Mouse (Mus musculus): ENCODE results near the gene AL607142.1.

Gene AL607142.1

DNA sequence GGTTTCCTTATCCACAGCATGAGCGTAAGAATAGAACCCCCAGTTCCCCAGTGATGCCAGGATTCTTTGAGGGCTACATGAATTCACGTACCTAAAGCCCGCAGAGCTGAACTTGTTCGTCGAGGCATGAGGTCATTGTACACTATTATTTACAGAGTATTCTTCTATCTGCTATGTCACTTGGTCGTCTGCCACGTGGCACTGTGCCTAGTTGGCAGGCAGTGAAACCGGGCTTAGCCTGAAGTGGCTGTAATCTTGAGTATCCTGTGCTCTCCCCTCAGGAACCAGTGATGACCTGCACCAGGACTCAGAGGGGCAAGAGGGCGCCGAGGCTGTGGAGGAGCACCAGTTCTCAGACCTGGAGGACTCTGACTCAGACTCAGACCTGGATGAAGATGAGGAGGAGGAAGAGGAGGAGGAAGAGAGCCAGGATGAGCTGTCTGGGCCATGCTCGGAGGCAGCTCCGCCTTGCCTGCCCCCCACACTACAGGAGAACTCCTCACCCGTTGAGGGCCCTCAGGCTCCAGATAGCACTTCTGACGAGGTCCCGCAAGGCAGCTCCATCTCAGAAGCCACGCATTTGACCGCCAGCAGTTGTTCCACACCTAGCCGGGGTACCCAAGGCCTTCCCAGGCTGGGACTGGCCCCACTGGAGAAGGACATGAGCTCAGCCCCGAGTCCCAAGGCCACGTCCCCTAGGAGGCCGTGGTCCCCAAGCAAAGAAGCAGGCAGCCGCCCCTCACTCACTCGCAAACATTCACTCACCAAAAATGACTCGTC, 66.8 kb downstream of the AL607142.1 start:
- in situ Hi-C loops (cut with MboI; ENCODE audit: low pct_unique_long_range_greater_than_20kb in 1 of 2, low sequenced_read_pairs in 2 of 2, unreplicated experiment in 1 of 2) = no loop called here

DNA sequence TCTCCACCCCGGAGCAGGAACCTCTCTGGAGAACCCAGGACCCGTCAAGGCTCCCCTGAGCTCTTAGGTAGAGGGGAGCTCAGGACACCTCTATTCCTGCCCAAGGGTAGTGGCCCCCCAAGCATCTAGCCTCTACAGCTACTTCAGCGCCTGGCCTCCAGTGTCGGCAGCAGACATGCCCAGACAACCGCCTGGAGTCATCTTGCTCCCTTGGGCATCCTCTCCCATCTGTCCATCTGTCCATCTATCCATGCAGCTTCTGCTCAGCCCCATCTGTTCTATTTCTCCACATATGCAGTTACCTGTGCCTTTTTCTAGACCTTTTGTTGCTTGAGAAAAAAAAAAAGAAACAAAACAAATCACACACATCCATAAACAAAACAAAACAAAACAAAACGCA, 69.4 kb downstream of the AL607142.1 start:
- in situ Hi-C loops (cut with MboI; ENCODE audit: low pct_unique_long_range_greater_than_20kb in 1 of 2, low sequenced_read_pairs in 2 of 2, unreplicated experiment in 1 of 2) = no loop called here

DNA sequence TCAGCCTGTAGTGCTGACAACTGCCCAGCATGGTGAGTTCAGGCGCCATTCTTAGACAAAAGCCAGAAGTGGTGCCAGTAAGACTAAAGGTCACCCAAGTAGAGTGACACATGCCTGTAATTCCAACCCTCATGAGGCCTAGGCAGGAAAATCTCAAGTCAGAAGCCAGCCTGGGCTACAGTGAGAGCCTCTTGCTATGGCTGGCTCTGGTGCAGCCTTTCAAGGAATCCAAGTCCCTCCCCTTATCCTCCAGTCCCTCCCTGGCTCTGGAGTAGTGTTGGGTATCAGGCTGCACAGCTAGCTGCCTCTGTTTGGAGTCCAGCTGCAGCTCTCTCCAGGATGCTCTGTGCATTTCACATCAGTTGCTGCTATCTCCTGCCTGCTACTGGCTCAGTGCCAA, 77.0 kb downstream of the AL607142.1 start:
- in situ Hi-C loops (cut with MboI; ENCODE audit: low pct_unique_long_range_greater_than_20kb in 1 of 2, low sequenced_read_pairs in 2 of 2, unreplicated experiment in 1 of 2) = no loop called here

DNA sequence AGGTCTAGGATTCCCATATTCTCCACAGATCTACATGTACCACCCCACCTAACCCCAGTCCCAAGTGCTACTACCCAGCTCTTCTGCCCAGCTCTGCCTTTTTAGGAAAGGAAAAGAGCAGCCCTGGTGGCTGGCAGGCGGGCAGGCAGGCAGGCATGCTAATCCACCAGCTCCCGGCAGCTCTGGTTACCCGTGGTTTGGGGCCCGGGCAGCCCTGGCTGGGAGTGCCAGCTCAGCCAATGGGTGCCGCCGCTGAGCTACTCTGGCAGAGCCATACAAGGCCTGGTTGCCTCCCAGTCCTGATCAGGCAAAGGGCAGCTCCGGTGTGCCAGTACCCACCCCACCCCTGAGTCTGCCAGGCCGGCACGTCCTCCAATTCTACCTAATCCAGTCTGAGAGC, 78.1 kb downstream of the AL607142.1 start:
- in situ Hi-C loops (cut with MboI; ENCODE audit: low pct_unique_long_range_greater_than_20kb in 1 of 2, low sequenced_read_pairs in 2 of 2, unreplicated experiment in 1 of 2) = no loop called here
